16 mouse cellular contexts compared by ENCODE assay signal in the genomic region with DNA sequence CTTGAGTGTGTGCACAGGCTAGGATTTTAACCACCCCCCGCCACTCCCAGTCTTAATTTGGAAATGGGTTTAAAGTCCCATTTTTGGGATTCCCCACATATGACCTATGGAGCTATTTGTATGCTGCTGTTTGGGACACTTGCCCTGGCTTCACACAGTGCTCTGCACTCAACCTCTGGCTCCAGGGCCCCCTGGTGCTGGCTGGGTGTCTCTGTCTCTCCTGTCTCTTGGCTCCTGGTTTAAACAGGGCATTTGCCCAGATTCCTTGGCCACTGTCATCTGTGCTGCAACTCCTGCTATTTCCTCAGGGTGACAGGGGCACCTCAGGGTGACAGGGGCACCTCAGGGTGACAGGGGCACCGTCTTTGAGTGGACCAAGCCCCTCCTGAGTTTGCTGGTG. TPM values are rescaled to one million over a fixed set of nuclear protein-coding genes. Genes with fewer than 3 reads are reported as not detected.
DNase-seq lines count a peak whose midpoint lies in the region; ATAC-seq and TF ChIP-seq lines count a peak whose summit lies in the region.
"Had no signal": no experiment of that assay in that cellular context is flagged by ENCODE, and none has a peak within 500 bp of the region (broad histone marks: within the 10 kb centered on the region; RNA-seq: fewer than 3 reads in every experiment).

No protein-coding gene starts in this region.

- H3K27me3 ChIP-seq in heart, embryonic 13.5 days (replicated peaks), result peaks cover 42% of the 10 kb centered on the region
- H3K27me3 ChIP-seq: forebrain, embryonic 15.5 days had no signal

- no peaks in the 10 kb centered on the region for H3K4me1 ChIP-seq in lung, adult 2 months (ENCODE audit: control insufficient read depth, insufficient read depth, low read length)
- H3K4me1 ChIP-seq in heart, embryonic 13.5 days, result peaks cover 9% of the 10 kb centered on the region
- H3K4me1 ChIP-seq: limb, embryonic 12.5 days; liver, embryonic 12.5 days had no signal

- H3K36me3 ChIP-seq in heart, embryonic 13.5 days, result no peaks in the 10 kb centered on the region
- H3K36me3 ChIP-seq: forebrain, embryonic 15.5 days; limb, embryonic 12.5 days; liver, embryonic 12.5 days had no signal

- no peak for TF ChIP-seq CTCF in lung, adult 2 months (IDR thresholded peaks at IDR 0.05; ENCODE audit: insufficient read depth, low read length)

- WGBS in lung, adult 2 months, result 76% methylated on average over 2 of the region's 2 CpGs
- WGBS in heart, embryonic 13.5 days, result 78% methylated on average over 2 of the region's 2 CpGs

- peak; percentile 33 for DNase-seq in gastrocnemius, postnatal 10 days
- no peak for DNase-seq in gastrocnemius, postnatal 4 days (ENCODE audit: low spot score in 2 of 2)
- DNase-seq in lung, postnatal 36 days, result peak; percentile 16
- DNase-seq in lung, adult 2 months, result no peak
- DNase-seq in heart, postnatal 4 days, result peak; percentile 61
- DNase-seq in layer of hippocampus, adult 8-10 months (ENCODE audit: low spot score in 2 of 2), result no peak
- no peak for DNase-seq in spleen, adult 18-20 months

- no peak for ATAC-seq in heart, embryonic 13.5 days (ENCODE audit: extremely low read depth, insufficient number of reproducible peaks, low FRiP score, low TSS enrichment)
- ATAC-seq: forebrain, embryonic 15.5 days; inflammation-experienced regulatory T-cells, adult 6 months; liver, embryonic 12.5 days had no signal

- H3K4me3 ChIP-seq in lung, adult 2 months (replicated peaks; ENCODE audit: extremely low read depth, low read depth, low read length), result no peak overlapping the region
- H3K4me3 ChIP-seq in heart, embryonic 13.5 days, result no peak overlapping the region
- H3K4me3 ChIP-seq: forebrain, embryonic 15.5 days; limb, embryonic 12.5 days; liver, embryonic 12.5 days had no signal

- no peak overlapping the region for H3K27ac ChIP-seq in heart, embryonic 13.5 days (replicated peaks)
- H3K27ac ChIP-seq: forebrain, embryonic 15.5 days; hindbrain, embryonic 14.5 days; kidney, postnatal 0 days; limb, embryonic 12.5 days; liver, embryonic 12.5 days had no signal

- 0 out of 2 replicates have a peak overlapping the region, but pooled peaks have one; percentile 7 for H3K9ac ChIP-seq in heart, embryonic 13.5 days
- H3K9ac ChIP-seq: forebrain, embryonic 15.5 days; hindbrain, embryonic 14.5 days; limb, embryonic 12.5 days; liver, embryonic 12.5 days had no signal

- no peak for TF ChIP-seq POLR2A in lung, adult 2 months (IDR thresholded peaks at IDR 0.05; ENCODE audit: borderline replicate concordance, extremely low read depth, low read depth, low read length)

- no peak overlapping the region for H3K4me2 ChIP-seq in heart, embryonic 13.5 days
- H3K4me2 ChIP-seq: forebrain, embryonic 15.5 days; hindbrain, embryonic 14.5 days; limb, embryonic 12.5 days; liver, embryonic 12.5 days had no signal

- H3K9me3 ChIP-seq in heart, embryonic 13.5 days, result no peaks in the 10 kb centered on the region
- H3K9me3 ChIP-seq: forebrain, embryonic 15.5 days; limb, embryonic 12.5 days; liver, embryonic 12.5 days had no signal

RNA-seq across cellular contexts. Expression of a gene that starts 50.8 kb away (rescaled TPM):
- total RNA-seq in gastrocnemius, postnatal 10 days (2021), result 10 to 100 TPM in 1 of 2 experiments, 1 to 10 TPM in 1; 6.4 to 14.0 TPM
- total RNA-seq in gastrocnemius, postnatal 4 days (2021), result 10 to 100 TPM; 18.5 to 23.6 TPM
- 29.7 and 35.3 TPM in 2 replicates for polyA plus RNA-seq in lung, adult 2 months (2012; rRNA removed)
- 25.3 and 25.4 TPM in 2 replicates for polyA plus RNA-seq in heart, embryonic 13.5 days (2015; fragmentation: Nextera tagmentation; extraction: Ambion mirVana)
- 100 to 1,000 TPM; 121 to 125 TPM for total RNA-seq in heart, postnatal 4 days (2021)
- total RNA-seq in layer of hippocampus, adult 8-10 months (2022), result 100 to 1,000 TPM; 110 to 153 (median 129) TPM
- total RNA-seq: megakaryocyte-erythroid progenitor cell, adult 5-6 weeks; MEL had no signal

Comparison
In these comparisons a context has a peak if more than half of its experiments do, and no peak if none do; other contexts are left out.
1. DNase-seq: peak in gastrocnemius, postnatal 10 days (single experiment), lung, postnatal 36 days (single experiment) and heart, postnatal 4 days (single experiment); none in gastrocnemius, postnatal 4 days (0 of 2), lung, adult 2 months (single experiment), layer of hippocampus, adult 8-10 months (0 of 2) and spleen, adult 18-20 months (0 of 2).
2. RNA of a gene that starts 50.8 kb away (total RNA-seq): 110 to 153 TPM in layer of hippocampus, adult 8-10 months and 121 to 125 TPM in heart, postnatal 4 days; 18.5 to 23.6 TPM in gastrocnemius, postnatal 4 days and 6.4 to 14.0 TPM in gastrocnemius, postnatal 10 days; every median in the first group is over 4 times any median in the second.